Mouse (Mus musculus) layer of hippocampus, postnatal 14 days (tissue): ENCODE measurements around the gene Rptor. TPM values are rescaled to one million over a fixed set of nuclear protein-coding genes. Genes with fewer than 3 reads are reported as not detected.
"Not testable (repeated sequence)": the region's sequence is repeated elsewhere in the genome, so short reads cannot be mapped to it uniquely, and the experiment has no call there.

Experiments used
- DNase-seq, 2 experiments: peaks; one replicate each; pipeline ENCODE4 v3.0.0; 2021 to 2022; ENCODE audit warnings: low spot score in 2 of 2, mixed read lengths in 1 of 2
- total RNA-seq, 2 experiments: library from RNA; stranded (reverse); gene quantifications; 2 replicates each; pipeline ENCODE4 v1.2.3; 2021

The Rptor gene
- total RNA-seq, 2 experiments from 2014 or later = 53.4 to 54.1 TPM

- no peak for DNase-seq
Measured at GRCm38 (mm10) chr11:119644612-119645379, 42.1 kb downstream of the Rptor start.

GRCm38 (mm10) chr11:119650456-119650855, 47.8 kb downstream of the Rptor start:
- no peak for DNase-seq

GRCm38 (mm10) chr11:119653336-119653735, 50.6 kb downstream of the Rptor start:
- DNase-seq = no peak

- no peak for DNase-seq
Measured at GRCm38 (mm10) chr11:119657534-119657933, 54.8 kb downstream of the Rptor start.

GRCm38 (mm10) chr11:119659296-119659695, 56.6 kb downstream of the Rptor start:
- DNase-seq = no peak

- not testable (repeated sequence) for DNase-seq
Measured at GRCm38 (mm10) chr11:119661479-119661878, 58.8 kb downstream of the Rptor start.

- DNase-seq = no peak
Measured at GRCm38 (mm10) chr11:119663876-119664275, 61.2 kb downstream of the Rptor start.

- DNase-seq = no peak
Measured at GRCm38 (mm10) chr11:119664678-119665307, 62.1 kb downstream of the Rptor start.

GRCm38 (mm10) chr11:119665308-119665702, 62.6 kb downstream of the Rptor start:
- no peak for DNase-seq

GRCm38 (mm10) chr11:119666567-119667108, 63.9 kb downstream of the Rptor start:
- DNase-seq = no peak

- DNase-seq = no peak
Measured at GRCm38 (mm10) chr11:119670690-119671666, 68.3 kb downstream of the Rptor start.

GRCm38 (mm10) chr11:119672041-119672440, 69.3 kb downstream of the Rptor start:
- DNase-seq = no peak

- no peak for DNase-seq
Measured at GRCm38 (mm10) chr11:119672775-119673174, 70.1 kb downstream of the Rptor start.

GRCm38 (mm10) chr11:119674835-119675234, 72.1 kb downstream of the Rptor start:
- no peak for DNase-seq

- DNase-seq = no peak
Measured at GRCm38 (mm10) chr11:119675546-119675945, 72.8 kb downstream of the Rptor start.

- DNase-seq = no peak
Measured at GRCm38 (mm10) chr11:119676751-119677411, 74.2 kb downstream of the Rptor start.

GRCm38 (mm10) chr11:119678427-119678826, 75.7 kb downstream of the Rptor start:
- DNase-seq = no peak

- no peak for DNase-seq
Measured at GRCm38 (mm10) chr11:119680735-119681134, 78.0 kb downstream of the Rptor start.

GRCm38 (mm10) chr11:119682285-119682684, 79.6 kb downstream of the Rptor start:
- DNase-seq = no peak

- no peak for DNase-seq
Measured at GRCm38 (mm10) chr11:119683796-119684195, 81.1 kb downstream of the Rptor start.

- peak in 1 of 2 experiments; percentile 37 for DNase-seq
Measured at GRCm38 (mm10) chr11:119685477-119685876, 82.8 kb downstream of the Rptor start.
